Mouse (Mus musculus) thymus, postnatal 10 days (tissue): ENCODE data around the gene Rxrb.

ENCODE experiments used
- DNase-seq, 2 experiments: peaks; one replicate each; pipeline ENCODE4 v3.0.0; 2021; ENCODE audit warnings: low spot score in 2 of 2

Gene Rxrb

GRCm38 (mm10) chr17:34045941-34046340, 14.3 kb downstream of the Rxrb start:
- no peak for DNase-seq

- no peak for DNase-seq
Measured at GRCm38 (mm10) chr17:34047404-34048050, 15.9 kb downstream of the Rxrb start.

GRCm38 (mm10) chr17:34057224-34057623, 25.6 kb downstream of the Rxrb start:
- no peak for DNase-seq

- no peak for DNase-seq
Measured at GRCm38 (mm10) chr17:34068864-34069263, 37.3 kb downstream of the Rxrb start.

GRCm38 (mm10) chr17:34072091-34072490, 40.5 kb downstream of the Rxrb start:
- DNase-seq: no peak

- DNase-seq: peak; percentile 48 to 83
Measured at GRCm38 (mm10) chr17:34075271-34075670, 43.7 kb downstream of the Rxrb start.

GRCm38 (mm10) chr17:34077549-34077948, 45.9 kb downstream of the Rxrb start:
- DNase-seq: peak; percentile 47 to 78

GRCm38 (mm10) chr17:34078148-34078547, 46.5 kb downstream of the Rxrb start:
- DNase-seq: no peak

- no peak for DNase-seq
Measured at GRCm38 (mm10) chr17:34079002-34079401, 47.4 kb downstream of the Rxrb start.

- peak in 1 of 2 experiments; percentile 35 for DNase-seq
Measured at GRCm38 (mm10) chr17:34079621-34080020, 48.0 kb downstream of the Rxrb start.

GRCm38 (mm10) chr17:34083104-34083503, 51.5 kb downstream of the Rxrb start:
- no peak for DNase-seq

GRCm38 (mm10) chr17:34087386-34087785, 55.8 kb downstream of the Rxrb start:
- DNase-seq: no peak
